Mouse (Mus musculus): ENCODE measurements at regions not wholly inside any gene's neighbourhood (a gene's known extent, or its start where the extent isn't known, plus 50 kb on each side); places are given as distances from the start of the nearest gene placed in this dataset.

- Histone ChIP-seq H3K27me3 (ENCODE audit: control insufficient read depth, insufficient read depth, insufficient read length) (no peaks in the 10 kb centered on the region), H3ac (ENCODE audit: control insufficient read depth, insufficient read length, low read depth) (no peak overlapping the region), H3K79me2 (ENCODE audit: control insufficient read depth, insufficient read depth) (no peaks in the 10 kb centered on the region), H3K4me3 (ENCODE audit: insufficient read depth, poor library complexity, severe bottlenecking) (no peak overlapping the region), H3K79me3 (ENCODE audit: low read depth) (no peaks in the 10 kb centered on the region), H3K36me3 (ENCODE audit: control insufficient read depth, insufficient read depth) (no peaks in the 10 kb centered on the region)
- TF ChIP-seq MYOD1 (IDR thresholded peaks at IDR 0.05; ENCODE audit: control insufficient read depth, insufficient read length, low read depth), result no peak
- TF ChIP-seq CEBPB (IDR thresholded peaks at IDR 0.05; ENCODE audit: low read depth), result no peak
- no peak for TF ChIP-seq CTCF (IDR thresholded peaks at IDR 0.05; ENCODE audit: control insufficient read depth, insufficient read depth, insufficient read length)
- TF ChIP-seq MAX (IDR thresholded peaks at IDR 0.05), result no peak
- TF ChIP-seq FOSL1 (IDR thresholded peaks at IDR 0.05; ENCODE audit: insufficient read depth, low read length, poor library complexity, severe bottlenecking), result no peak
- TF ChIP-seq USF1 (IDR thresholded peaks at IDR 0.05; ENCODE audit: low read depth), result no peak
- TF ChIP-seq MYOG (IDR thresholded peaks at IDR 0.05; ENCODE audit: control insufficient read depth, extremely low read depth, insufficient read length), result no peak
Observed at GRCm38 (mm10) chr1:183780779-183781178, 232.3 kb upstream of the Dusp10 start.

DNA sequence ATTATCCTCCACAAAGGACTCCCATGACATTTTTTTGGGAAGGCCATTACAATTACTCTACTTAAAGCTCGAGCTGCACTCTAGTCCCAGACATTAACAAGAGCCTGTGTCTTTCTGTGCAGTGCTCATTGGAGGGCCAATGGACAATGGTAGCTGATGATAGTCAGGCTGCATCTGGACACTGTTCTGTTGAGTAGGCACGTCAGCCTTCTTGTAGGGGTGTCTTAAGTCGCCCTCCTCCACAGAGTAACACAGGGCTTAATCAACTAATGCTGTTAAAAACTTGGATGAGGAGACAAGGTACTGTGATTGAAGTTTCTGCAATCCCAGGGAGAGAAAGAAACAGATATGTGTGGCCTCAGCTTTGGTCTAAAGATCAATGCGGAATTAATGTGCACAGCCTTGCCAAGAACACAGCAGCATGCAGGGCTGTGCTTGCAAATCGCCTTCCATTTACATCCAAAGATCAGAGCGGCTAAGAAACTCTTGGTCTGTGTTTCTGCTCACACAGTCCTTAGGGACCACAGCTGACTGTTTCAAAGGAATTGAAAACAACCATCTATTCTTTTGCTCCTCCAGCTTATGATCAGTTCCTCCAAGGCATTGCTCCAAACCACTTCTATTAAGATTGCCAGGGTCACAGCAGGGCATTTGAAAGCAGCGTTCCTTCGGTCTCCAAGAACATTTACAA lies 229.5 kb upstream of the Dusp10 start:
- Histone ChIP-seq H3K27me3 (ENCODE audit: control insufficient read depth, insufficient read depth, insufficient read length) (no peaks in the 10 kb centered on the region), H3K4me3 (ENCODE audit: insufficient read depth, poor library complexity, severe bottlenecking) (no peak overlapping the region), H3K79me3 (ENCODE audit: low read depth) (no peaks in the 10 kb centered on the region), H3K79me2 (ENCODE audit: control insufficient read depth, insufficient read depth) (no peaks in the 10 kb centered on the region), H3K36me3 (ENCODE audit: control insufficient read depth, insufficient read depth) (no peaks in the 10 kb centered on the region), H3ac (ENCODE audit: control insufficient read depth, insufficient read length, low read depth) (no peak overlapping the region)
- TF ChIP-seq MAX (IDR thresholded peaks at IDR 0.05), result no peak
- TF ChIP-seq CEBPB (IDR thresholded peaks at IDR 0.05; ENCODE audit: low read depth), result no peak
- TF ChIP-seq FOSL1 (IDR thresholded peaks at IDR 0.05; ENCODE audit: insufficient read depth, low read length, poor library complexity, severe bottlenecking), result no peak
- TF ChIP-seq MYOG (IDR thresholded peaks at IDR 0.05; ENCODE audit: control insufficient read depth, extremely low read depth, insufficient read length), result no peak
- TF ChIP-seq MYOD1 (IDR thresholded peaks at IDR 0.05; ENCODE audit: control insufficient read depth, insufficient read length, low read depth), result no peak
- no peak for TF ChIP-seq CTCF (IDR thresholded peaks at IDR 0.05; ENCODE audit: control insufficient read depth, insufficient read depth, insufficient read length)
- no peak for TF ChIP-seq USF1 (IDR thresholded peaks at IDR 0.05; ENCODE audit: low read depth)

- Histone ChIP-seq H3K79me2 (ENCODE audit: control insufficient read depth, insufficient read depth) (no peaks in the 10 kb centered on the region), H3K36me3 (ENCODE audit: control insufficient read depth, insufficient read depth) (no peaks in the 10 kb centered on the region)
- TF ChIP-seq CTCF (IDR thresholded peaks at IDR 0.05; ENCODE audit: control insufficient read depth, insufficient read depth, insufficient read length), result no peak
- no peak for TF ChIP-seq FOSL1 (IDR thresholded peaks at IDR 0.05; ENCODE audit: insufficient read depth, low read length, poor library complexity, severe bottlenecking)
- TF ChIP-seq MYOG (IDR thresholded peaks at IDR 0.05; ENCODE audit: control insufficient read depth, extremely low read depth, insufficient read length), result no peak
- no peak for TF ChIP-seq MAX (IDR thresholded peaks at IDR 0.05)
- TF ChIP-seq USF1 (IDR thresholded peaks at IDR 0.05; ENCODE audit: low read depth), result no peak
Observed at GRCm38 (mm10) chr1:183792230-183792813, 220.8 kb upstream of the Dusp10 start.

GRCm38 (mm10) chr1:183793324-183793723 lies 219.8 kb upstream of the Dusp10 start:
- no peak for TF ChIP-seq CTCF (IDR thresholded peaks at IDR 0.05; ENCODE audit: control insufficient read depth, insufficient read depth, insufficient read length)
- TF ChIP-seq CEBPB (IDR thresholded peaks at IDR 0.05; ENCODE audit: low read depth), result no peak
- no peak for TF ChIP-seq FOSL1 (IDR thresholded peaks at IDR 0.05; ENCODE audit: insufficient read depth, low read length, poor library complexity, severe bottlenecking)
- no peak for TF ChIP-seq USF1 (IDR thresholded peaks at IDR 0.05; ENCODE audit: low read depth)
- no peak for TF ChIP-seq MYOD1 (IDR thresholded peaks at IDR 0.05; ENCODE audit: control insufficient read depth, insufficient read length, low read depth)
- TF ChIP-seq MYOG (IDR thresholded peaks at IDR 0.05; ENCODE audit: control insufficient read depth, extremely low read depth, insufficient read length), result no peak
- no peak for TF ChIP-seq MAX (IDR thresholded peaks at IDR 0.05)
- no peaks in the 10 kb centered on the region for H3K79me3 ChIP-seq (ENCODE audit: low read depth)
- no peak overlapping the region for H3ac ChIP-seq (ENCODE audit: control insufficient read depth, insufficient read length, low read depth)
- H3K27me3 ChIP-seq (ENCODE audit: control insufficient read depth, insufficient read depth, insufficient read length), result no peaks in the 10 kb centered on the region
- H3K79me2 ChIP-seq (ENCODE audit: control insufficient read depth, insufficient read depth), result no peaks in the 10 kb centered on the region
- H3K4me3 ChIP-seq (ENCODE audit: insufficient read depth, poor library complexity, severe bottlenecking), result no peak overlapping the region
- H3K36me3 ChIP-seq (ENCODE audit: control insufficient read depth, insufficient read depth), result no peaks in the 10 kb centered on the region

More at GRCm38 (mm10) chr1:183792230-183792813, 220.8 kb upstream of the Dusp10 start:
- H3K4me3 ChIP-seq (ENCODE audit: insufficient read depth, poor library complexity, severe bottlenecking), result no peak overlapping the region
- no peaks in the 10 kb centered on the region for H3K27me3 ChIP-seq (ENCODE audit: control insufficient read depth, insufficient read depth, insufficient read length)
- no peaks in the 10 kb centered on the region for H3K79me3 ChIP-seq (ENCODE audit: low read depth)
- no peak overlapping the region for H3ac ChIP-seq (ENCODE audit: control insufficient read depth, insufficient read length, low read depth)

DNA sequence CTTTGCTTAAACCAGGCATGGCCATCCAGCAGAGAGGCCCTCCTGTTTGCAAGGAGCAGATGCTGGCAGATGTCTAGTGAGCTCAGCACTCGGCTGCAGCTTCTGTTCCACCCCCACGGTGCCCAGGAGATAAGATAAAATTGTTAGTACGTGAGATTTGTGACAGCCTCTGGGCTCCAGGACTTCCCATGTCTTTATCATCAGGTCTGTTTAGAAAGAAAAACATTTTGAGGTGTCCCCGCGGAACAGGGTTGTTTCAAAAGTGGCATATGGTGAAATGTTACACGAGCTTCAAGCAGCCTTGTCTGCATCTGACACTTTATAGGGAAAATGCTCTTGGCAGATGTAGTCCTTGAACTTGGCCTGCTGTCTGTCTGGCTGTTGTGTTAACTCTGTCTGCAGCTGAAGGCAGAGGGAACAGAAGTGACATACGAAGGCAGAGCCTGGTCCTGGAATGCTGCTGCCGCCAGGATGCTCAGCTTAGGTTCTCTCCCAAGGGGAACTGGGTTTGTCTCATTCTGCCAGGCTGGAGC lies 219.1 kb upstream of the Dusp10 start:
- H3K36me3 ChIP-seq (ENCODE audit: control insufficient read depth, insufficient read depth), result no peaks in the 10 kb centered on the region
- no peak for TF ChIP-seq USF1 (IDR thresholded peaks at IDR 0.05; ENCODE audit: low read depth)
- no peak for TF ChIP-seq MYOG (IDR thresholded peaks at IDR 0.05; ENCODE audit: control insufficient read depth, extremely low read depth, insufficient read length)
- TF ChIP-seq CTCF (IDR thresholded peaks at IDR 0.05; ENCODE audit: control insufficient read depth, insufficient read depth, insufficient read length), result no peak
- TF ChIP-seq MAX (IDR thresholded peaks at IDR 0.05), result no peak
- TF ChIP-seq MYOD1 (IDR thresholded peaks at IDR 0.05; ENCODE audit: control insufficient read depth, insufficient read length, low read depth), result no peak
- TF ChIP-seq FOSL1 (IDR thresholded peaks at IDR 0.05; ENCODE audit: insufficient read depth, low read length, poor library complexity, severe bottlenecking), result no peak
- TF ChIP-seq CEBPB (IDR thresholded peaks at IDR 0.05; ENCODE audit: low read depth), result no peak
- no peaks in the 10 kb centered on the region for H3K79me3 ChIP-seq (ENCODE audit: low read depth)
- H3K79me2 ChIP-seq (ENCODE audit: control insufficient read depth, insufficient read depth), result no peaks in the 10 kb centered on the region
- H3K27me3 ChIP-seq (ENCODE audit: control insufficient read depth, insufficient read depth, insufficient read length), result no peaks in the 10 kb centered on the region
- H3ac ChIP-seq (ENCODE audit: control insufficient read depth, insufficient read length, low read depth), result no peak overlapping the region
- H3K4me3 ChIP-seq (ENCODE audit: insufficient read depth, poor library complexity, severe bottlenecking), result no peak overlapping the region
